Mouse (Mus musculus) ES-Bruce4 (cell line): ENCODE data around the gene BC004004. TPM values are rescaled to one million over a fixed set of nuclear protein-coding genes. Genes with fewer than 3 reads are reported as not detected.

Source experiments
- H3K27ac ChIP-seq: 2 replicates; pipeline ENCODE4 v1.5.1; 2012; ENCODE audit warnings: low read length, inconsistent platforms; ENCODE audit not compliant: insufficient read depth
- H3K27me3 ChIP-seq: 2 replicates; pipeline ENCODE4 v1.6.1; 2012; ENCODE audit warnings: mild to moderate bottlenecking, low read length, inconsistent platforms; ENCODE audit not compliant: control insufficient read depth, poor library complexity, insufficient read depth, severe bottlenecking
- H3K36me3 ChIP-seq: 2 replicates; pipeline ENCODE4 v1.6.1; 2012; ENCODE audit warnings: inconsistent platforms, mild to moderate bottlenecking, low read length, moderate library complexity; ENCODE audit not compliant: control insufficient read depth, poor library complexity, insufficient read depth, severe bottlenecking
- H3K4me1 ChIP-seq: one replicate; pipeline ENCODE4 v1.8.1; 2011; ENCODE audit warnings: low read length; ENCODE audit not compliant: control insufficient read depth, insufficient read depth
- H3K4me3 ChIP-seq: 2 replicates; pipeline ENCODE4 v1.5.1; 2011; ENCODE audit warnings: low read depth, mild to moderate bottlenecking, low read length
- H3K9ac ChIP-seq: 2 replicates; pipeline ENCODE4 v1.6.1; 2012; ENCODE audit warnings: low read depth, mild to moderate bottlenecking, inconsistent platforms; ENCODE audit not compliant: poor library complexity, severe bottlenecking
- H3K9me3 ChIP-seq: replicated peaks from 2 replicates; pipeline ENCODE4 v1.6.1; 2012; ENCODE audit warnings: mild to moderate bottlenecking, low read length, inconsistent platforms; ENCODE audit not compliant: control insufficient read depth, poor library complexity, insufficient read depth, severe bottlenecking
- CTCF ChIP-seq: IDR thresholded peaks from one replicate; pipeline ENCODE4 v1.8.1; 2011; ENCODE audit warnings: low read depth, low read length
- EP300 ChIP-seq: IDR thresholded peaks from 2 replicates; pipeline ENCODE4 v1.6.1; 2011; ENCODE audit warnings: low read depth, low read length; ENCODE audit not compliant: insufficient read depth
- POLR2A ChIP-seq: IDR thresholded peaks from one replicate; pipeline ENCODE4 v1.8.1; 2011; ENCODE audit warnings: low read length; ENCODE audit not compliant: insufficient read depth
- polyA plus RNA-seq: library from polyadenylated mRNA; stranded (reverse); fragments of >200 nt; gene quantifications from 2 replicates; pipeline ENCODE4 v1.2.4, GENCODE M21; 2011; ENCODE audit warnings: low read depth; ENCODE audit not compliant: missing spikeins, insufficient read depth, insufficient read length

BC004004 gene
- polyA plus RNA-seq, 1 experiment: 54.0 TPM

GRCm38 (mm10) chr17:29281541-29281940 is 13.0 kb downstream of the BC004004 start:
- TF ChIP-seq POLR2A (no peak), CTCF (no peak), EP300 (no peak)

DNA sequence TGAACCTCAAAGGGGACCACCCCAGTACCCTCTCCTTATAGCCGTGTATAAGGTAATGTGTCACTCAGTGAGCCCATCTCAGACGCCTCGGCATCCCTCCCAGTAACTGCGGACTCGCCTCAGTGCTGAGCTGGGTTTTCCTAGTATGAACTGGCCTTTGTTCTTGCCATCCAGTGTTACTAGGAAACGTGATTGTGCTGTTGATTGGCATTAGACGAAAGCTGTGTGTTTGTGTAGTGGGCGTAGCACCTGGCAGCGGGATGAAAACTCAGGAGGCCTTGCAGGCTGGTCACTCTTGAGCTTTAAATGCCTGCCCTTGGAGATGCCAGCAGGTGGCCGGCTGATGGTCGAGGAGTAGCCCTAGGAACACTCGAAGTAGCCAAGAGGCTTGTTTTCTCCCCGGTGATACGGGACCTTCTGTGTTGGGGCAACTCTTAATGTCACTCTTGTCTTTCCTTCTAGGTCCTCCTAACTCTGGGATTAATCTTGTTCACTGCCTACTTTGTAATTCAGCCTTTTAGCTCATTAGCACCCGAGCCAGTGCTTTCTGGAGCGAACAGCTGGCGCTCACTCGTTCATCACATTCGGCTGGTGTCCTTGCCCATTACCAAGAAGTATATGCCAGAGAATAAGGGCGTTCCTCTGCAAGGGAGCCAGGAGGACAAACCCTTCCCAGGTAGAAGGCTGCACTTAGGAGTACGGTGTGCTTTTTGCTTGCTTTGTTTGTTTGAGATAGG is 13.8 kb downstream of the BC004004 start:
- Histone ChIP-seq H3K36me3 (no peaks in the 10 kb centered on the region), H3K9ac (no peak overlapping the region), H3K27me3 (no peaks in the 10 kb centered on the region), H3K4me1 (no peaks in the 10 kb centered on the region), H3K27ac (no peak overlapping the region), H3K4me3 (no peak overlapping the region), H3K9me3 (no peaks in the 10 kb centered on the region)
- no peak for TF ChIP-seq CTCF
- TF ChIP-seq EP300: no peak
- TF ChIP-seq POLR2A: no peak

More at GRCm38 (mm10) chr17:29281541-29281940, 13.0 kb downstream of the BC004004 start:
- Histone ChIP-seq H3K4me1 (no peaks in the 10 kb centered on the region), H3K36me3 (no peaks in the 10 kb centered on the region), H3K9me3 (no peaks in the 10 kb centered on the region), H3K27ac (no peak overlapping the region), H3K27me3 (no peaks in the 10 kb centered on the region), H3K4me3 (no peak overlapping the region), H3K9ac (no peak overlapping the region)

DNA sequence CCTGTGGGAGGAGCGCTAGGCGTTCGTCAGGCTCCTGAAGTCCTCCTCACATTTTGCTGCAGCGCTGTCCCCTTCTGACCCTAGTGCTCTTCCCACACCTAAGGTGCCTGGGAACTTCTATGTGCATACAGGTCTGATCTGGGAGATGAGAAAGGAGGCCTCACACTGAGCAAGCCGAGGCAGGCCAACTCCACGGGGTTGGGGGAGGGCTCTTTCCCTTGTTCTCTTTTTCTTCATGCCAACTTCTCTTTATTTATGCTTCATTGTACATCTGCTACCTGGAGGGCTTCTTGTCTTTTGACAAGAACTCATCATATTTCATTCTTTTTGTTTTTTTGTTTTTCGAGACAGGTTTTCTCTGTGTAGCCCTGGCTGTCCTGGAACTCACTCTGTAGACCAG is 23.2 kb downstream of the BC004004 start:
- H3K4me1 ChIP-seq: no peaks in the 10 kb centered on the region
- no peaks in the 10 kb centered on the region for H3K9me3 ChIP-seq
- H3K36me3 ChIP-seq: no peaks in the 10 kb centered on the region
- no peak overlapping the region for H3K27ac ChIP-seq
- no peaks in the 10 kb centered on the region for H3K27me3 ChIP-seq
- H3K9ac ChIP-seq: no peak overlapping the region
- no peak for TF ChIP-seq EP300
- no peak for TF ChIP-seq CTCF
- no peak for TF ChIP-seq POLR2A
- H3K4me3 ChIP-seq: no peak overlapping the region

DNA sequence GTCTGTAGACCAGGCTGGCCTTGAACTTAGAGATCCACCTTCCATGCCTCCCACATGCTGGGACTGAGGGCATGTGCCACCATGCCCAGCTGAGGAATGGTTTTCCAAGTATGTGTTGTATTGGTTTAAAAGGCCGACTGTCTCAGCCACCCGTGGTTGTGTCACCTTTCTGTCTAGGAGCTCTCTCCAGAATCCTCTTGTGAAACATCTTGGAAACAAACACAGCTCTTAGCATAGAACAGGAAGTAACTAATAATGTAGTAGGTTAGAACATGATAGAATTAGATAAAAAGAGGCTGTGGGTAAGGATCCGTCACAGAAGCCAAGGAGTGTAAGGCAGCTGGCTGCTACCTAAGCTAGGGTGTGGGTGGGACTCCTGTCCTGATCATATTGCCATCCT is 24.4 kb downstream of the BC004004 start:
- TF ChIP-seq POLR2A: no peak
- no peak for TF ChIP-seq EP300
- TF ChIP-seq CTCF: no peak
- Histone ChIP-seq H3K27ac (no peak overlapping the region), H3K4me3 (no peak overlapping the region), H3K36me3 (no peaks in the 10 kb centered on the region), H3K27me3 (no peaks in the 10 kb centered on the region), H3K4me1 (no peaks in the 10 kb centered on the region), H3K9ac (no peak overlapping the region), H3K9me3 (no peaks in the 10 kb centered on the region)

- no peaks in the 10 kb centered on the region for H3K36me3 ChIP-seq
- H3K27me3 ChIP-seq: no peaks in the 10 kb centered on the region
- H3K4me1 ChIP-seq: no peaks in the 10 kb centered on the region
- no peaks in the 10 kb centered on the region for H3K9me3 ChIP-seq
- no peak overlapping the region for H3K27ac ChIP-seq
- TF ChIP-seq POLR2A (no peak), EP300 (no peak), CTCF (no peak)
- no peak overlapping the region for H3K9ac ChIP-seq
- no peak overlapping the region for H3K4me3 ChIP-seq
Observed at GRCm38 (mm10) chr17:29293807-29294605, 25.4 kb downstream of the BC004004 start.

GRCm38 (mm10) chr17:29295835-29296234 is 27.2 kb downstream of the BC004004 start:
- Histone ChIP-seq H3K4me1 (no peaks in the 10 kb centered on the region), H3K27me3 (no peaks in the 10 kb centered on the region), H3K4me3 (no peak overlapping the region), H3K9me3 (no peaks in the 10 kb centered on the region), H3K9ac (no peak overlapping the region), H3K27ac (no peak overlapping the region), H3K36me3 (no peaks in the 10 kb centered on the region)
- TF ChIP-seq CTCF (no peak), POLR2A (no peak), EP300 (no peak)
